Mouse (Mus musculus) lung, postnatal 4 days (tissue): ENCODE measurements around the gene Tspyl3.

Experiments
- DNase-seq, 2 experiments: peaks; one replicate each; pipeline ENCODE4 v3.0.0; 2021

The Tspyl3 gene

DNA sequence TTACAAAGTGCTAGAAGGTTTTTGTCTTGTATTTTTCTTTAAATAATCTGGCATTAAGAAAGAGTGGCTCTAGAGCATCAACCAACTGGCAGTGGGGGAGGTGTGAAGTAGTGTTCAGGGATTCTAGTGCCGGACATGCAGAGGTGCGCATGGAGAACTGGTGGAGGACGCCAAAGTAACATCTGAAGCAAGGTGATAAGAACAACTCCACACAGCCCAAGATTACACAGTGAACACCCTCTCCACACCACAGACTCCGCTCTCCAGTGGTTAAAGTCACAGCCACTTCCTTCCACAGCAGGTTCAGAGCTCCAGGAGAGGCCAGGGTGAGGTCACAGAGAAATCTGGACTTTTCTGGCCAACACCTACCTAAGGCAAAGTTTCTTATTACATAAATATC lies 2.7 kb upstream of the Tspyl3 start:
- no peak for DNase-seq

- DNase-seq, result no peak
These were observed 333 bp upstream of the Tspyl3 start for GRCm38 (mm10) chr2:153225595-153225953.

DNA sequence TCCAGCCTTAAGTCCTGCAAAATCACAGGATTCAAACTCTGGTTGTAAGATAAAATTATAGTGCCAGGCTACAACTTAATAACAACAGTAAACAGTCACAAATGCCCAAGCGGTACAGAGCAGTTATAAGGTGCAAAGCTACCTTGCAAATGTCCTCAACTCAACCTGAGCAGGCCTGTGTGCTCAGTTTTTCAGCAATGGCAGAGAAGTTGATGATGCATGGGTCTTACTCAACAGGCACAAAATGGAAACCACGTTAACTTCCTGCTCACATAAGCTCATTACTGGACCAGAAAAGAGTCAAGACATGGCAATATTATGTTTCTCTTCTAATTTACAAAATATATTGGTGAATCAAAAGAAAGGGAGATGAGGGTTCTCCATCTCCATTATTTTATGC lies 2.7 kb downstream of the Tspyl3 start:
- no peak for DNase-seq

- DNase-seq, result no peak
These were observed 3.1 kb downstream of the Tspyl3 start for GRCm38 (mm10) chr2:153222130-153222529.

- no peak for DNase-seq
These were observed 3.6 kb downstream of the Tspyl3 start for GRCm38 (mm10) chr2:153221620-153222019.

- DNase-seq, result no peak
These were observed 6.7 kb downstream of the Tspyl3 start for GRCm38 (mm10) chr2:153218516-153218915.

GRCm38 (mm10) chr2:153217826-153218340 lies 7.4 kb downstream of the Tspyl3 start:
- no peak for DNase-seq

GRCm38 (mm10) chr2:153215421-153215820 lies 9.8 kb downstream of the Tspyl3 start:
- no peak for DNase-seq

DNA sequence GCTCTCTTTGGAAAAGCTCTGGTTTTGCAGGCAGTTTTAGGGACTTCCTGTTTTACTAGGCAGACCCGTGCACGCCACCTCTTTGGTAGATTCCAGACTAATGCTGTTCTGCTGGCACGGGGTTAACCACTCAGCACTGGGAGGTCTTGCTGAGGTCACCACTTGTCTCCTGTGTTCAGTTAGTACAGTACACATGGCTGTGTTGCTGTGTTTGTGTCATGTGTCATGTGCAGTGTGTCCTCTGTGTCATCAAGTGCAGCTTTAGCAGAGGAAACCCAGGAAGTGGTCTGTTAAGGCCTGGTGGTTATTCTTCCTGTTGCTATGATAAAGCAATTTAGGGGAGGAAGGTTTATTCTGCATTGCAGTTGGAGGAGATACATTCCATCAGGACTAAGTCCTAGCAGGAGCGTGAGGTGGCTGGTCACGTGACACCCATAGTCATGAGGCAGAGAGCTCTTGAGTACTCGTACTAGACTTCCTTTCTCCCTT lies 10.4 kb downstream of the Tspyl3 start:
- DNase-seq, result peak; percentile 43 to 53

GRCm38 (mm10) chr2:153213351-153213750 lies 11.9 kb downstream of the Tspyl3 start:
- no peak for DNase-seq

DNA sequence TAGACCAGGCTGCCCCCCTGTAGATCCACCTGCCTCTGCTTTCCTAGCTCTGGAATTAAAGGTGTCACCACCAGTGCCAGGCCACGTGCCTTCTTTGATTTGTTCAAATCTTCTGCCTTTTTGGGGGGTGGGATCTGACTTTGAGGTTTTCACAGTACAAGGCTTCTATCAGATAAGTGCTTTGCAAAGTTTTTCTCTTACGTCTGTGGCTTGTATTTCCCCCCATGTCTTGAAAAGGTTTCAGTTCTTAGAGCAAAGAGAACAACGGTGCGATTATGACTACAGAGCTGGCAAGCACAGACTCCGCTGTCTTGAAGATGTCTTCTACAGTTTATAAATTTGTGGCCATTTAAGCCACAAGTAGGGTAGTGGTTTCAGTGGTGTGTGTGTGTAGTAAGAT lies 13.8 kb downstream of the Tspyl3 start:
- DNase-seq, result no peak

DNA sequence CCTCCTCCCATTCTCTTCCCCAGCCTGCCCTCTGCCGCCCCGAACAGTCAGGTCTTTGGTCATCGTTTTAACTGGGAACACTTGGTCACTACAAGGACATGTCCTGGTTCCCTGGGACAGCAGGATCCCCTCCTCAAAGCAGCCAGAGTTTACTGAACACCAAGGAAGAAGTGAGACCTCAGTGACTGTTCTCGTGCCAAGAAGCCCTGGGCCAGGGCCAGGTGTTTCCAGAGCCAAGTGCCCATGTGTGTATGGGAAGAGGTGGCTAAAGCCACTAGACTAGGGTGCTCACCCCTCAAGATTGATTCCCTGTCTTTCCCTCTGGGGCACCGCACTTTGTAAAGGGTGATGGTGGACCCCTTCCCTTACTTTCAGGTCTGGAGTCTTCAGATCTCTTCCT lies 16.0 kb downstream of the Tspyl3 start:
- no peak for DNase-seq

- DNase-seq, result no peak
These were observed 17.1 kb downstream of the Tspyl3 start for GRCm38 (mm10) chr2:153208149-153208548.

- DNase-seq, result no peak
These were observed 22.5 kb downstream of the Tspyl3 start for GRCm38 (mm10) chr2:153202766-153203165.

DNA sequence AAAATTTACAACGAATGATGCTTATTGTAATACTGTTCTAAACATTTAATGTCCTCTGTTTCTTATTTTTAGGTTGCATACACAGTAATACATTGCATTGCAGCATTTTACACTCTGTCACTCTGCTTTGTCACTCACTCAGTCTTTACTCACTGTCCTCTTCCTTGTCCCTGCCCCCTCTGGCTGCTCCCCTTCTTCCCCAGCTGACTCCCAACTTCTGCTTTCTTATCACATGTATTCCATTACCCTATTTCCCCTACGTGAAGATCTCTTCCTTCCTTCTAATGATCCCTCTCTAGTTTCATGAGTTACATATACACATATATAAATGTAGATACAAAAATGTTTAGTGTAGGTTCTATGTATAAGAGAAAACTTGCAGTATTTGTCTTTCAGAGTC lies 26.1 kb downstream of the Tspyl3 start:
- DNase-seq, result no peak

DNA sequence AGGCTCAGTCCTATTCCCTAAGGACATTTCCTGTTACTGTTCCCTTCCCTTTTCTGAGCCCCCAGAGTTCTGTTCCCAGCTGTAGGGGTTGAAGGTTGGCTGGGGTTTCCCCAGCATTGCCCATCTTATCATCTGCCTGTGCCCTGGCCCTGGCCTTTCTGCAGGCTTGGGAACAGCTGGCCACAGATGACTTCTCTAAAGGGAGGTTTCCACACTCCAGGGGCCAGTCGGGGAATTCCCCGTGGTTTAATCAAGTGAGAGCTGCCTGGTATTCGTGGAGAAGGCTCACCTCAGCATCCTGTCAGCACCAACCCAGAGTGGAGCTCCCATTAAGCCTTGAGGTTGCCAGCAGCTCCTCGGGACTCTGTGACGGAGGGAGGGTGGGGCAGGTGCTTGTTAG lies 26.8 kb downstream of the Tspyl3 start:
- DNase-seq, result peak in 1 of 2 experiments; percentile 52

GRCm38 (mm10) chr2:153194255-153194654 lies 31.0 kb downstream of the Tspyl3 start:
- no peak for DNase-seq

DNA sequence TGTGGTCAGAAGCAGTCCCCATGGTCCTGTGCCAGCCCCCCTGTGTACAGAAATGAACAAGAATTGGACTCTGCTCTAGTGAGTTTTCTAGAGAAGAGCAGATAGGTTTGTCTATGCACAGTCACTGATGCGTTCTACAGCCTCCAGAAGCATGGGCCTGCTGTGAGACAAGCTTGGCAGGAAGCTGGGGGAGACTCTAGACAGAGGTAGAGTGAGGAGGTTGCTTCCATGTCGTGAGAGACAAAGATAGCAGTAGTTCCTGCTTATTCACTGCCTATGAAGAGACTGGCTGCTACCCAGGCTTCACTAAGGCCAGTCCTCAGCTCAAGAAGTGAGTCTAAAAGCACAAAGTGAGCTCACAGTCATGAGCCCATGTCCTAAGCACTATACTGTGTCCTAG lies 34.0 kb downstream of the Tspyl3 start:
- DNase-seq, result no peak

GRCm38 (mm10) chr2:153187848-153188247 lies 37.4 kb downstream of the Tspyl3 start:
- no peak for DNase-seq

- peak in 1 of 2 experiments; percentile 39 for DNase-seq
These were observed 39.1 kb downstream of the Tspyl3 start for GRCm38 (mm10) chr2:153186176-153186591.

GRCm38 (mm10) chr2:153179961-153180360 lies 45.3 kb downstream of the Tspyl3 start:
- no peak for DNase-seq

DNA sequence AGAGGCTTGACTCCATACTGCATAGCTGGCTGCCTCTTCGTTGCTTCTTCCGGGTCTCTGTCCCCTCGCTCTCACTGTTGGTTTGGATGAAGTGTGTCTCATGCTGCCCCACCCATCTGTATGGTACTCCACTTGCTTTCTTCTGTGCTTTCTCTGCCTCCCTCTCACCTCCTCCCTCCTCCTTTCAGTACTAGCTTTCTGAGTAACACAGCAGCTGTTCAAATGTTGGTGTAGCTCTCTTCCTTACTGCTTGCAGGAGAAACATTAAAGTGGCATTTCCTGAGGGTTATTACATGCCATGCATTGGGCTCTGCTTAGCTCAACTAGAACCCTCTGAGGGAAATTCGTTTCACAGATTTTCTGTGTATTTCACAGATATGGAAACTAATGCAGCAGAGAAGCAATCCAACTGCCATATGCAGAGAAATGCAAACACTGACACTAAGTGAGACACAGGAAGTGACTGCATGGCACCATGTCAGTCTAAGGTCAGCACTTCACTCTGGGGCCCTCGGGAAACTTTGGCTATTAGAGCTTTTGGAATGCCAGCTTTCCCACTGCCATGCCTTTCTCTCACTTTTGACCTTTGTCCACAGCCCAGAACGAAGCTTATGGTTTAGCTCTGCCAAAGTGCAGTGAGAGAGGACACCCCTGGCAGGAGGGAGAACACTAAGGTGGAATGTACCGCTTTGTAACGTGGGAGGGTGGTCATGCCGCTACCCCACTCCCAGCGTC lies 45.9 kb downstream of the Tspyl3 start:
- no peak for DNase-seq

- DNase-seq, result no peak
These were observed 48.1 kb downstream of the Tspyl3 start for GRCm38 (mm10) chr2:153177188-153177587.

DNA sequence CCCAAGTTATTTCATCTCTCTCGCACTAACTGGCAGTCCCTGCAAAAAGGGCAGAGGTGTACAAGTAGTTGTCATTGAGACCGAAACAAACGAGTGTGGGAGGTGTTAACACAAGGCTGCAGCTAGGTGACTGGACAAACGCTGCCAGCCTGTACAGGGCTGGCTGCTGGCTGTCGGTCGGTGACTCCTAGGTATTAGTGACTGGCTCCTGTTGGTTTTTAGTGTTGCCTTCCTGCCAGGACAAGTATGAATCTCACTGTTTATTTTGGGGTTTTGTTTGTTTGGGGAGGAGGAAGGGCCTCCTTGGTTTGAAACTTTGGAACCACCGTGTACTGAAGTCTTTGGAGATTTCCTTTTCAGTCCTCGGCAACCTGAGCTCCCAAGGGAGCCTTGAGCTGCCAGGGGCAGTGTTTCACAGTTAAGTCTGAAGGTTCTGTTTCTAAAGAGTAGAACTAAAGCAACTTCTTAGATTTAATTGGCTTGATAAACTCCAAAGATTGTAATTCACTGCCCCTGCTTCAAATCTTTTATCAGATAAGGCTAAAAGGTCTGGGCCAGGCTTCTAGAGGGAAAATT lies 49.2 kb downstream of the Tspyl3 start:
- DNase-seq, result no peak
